Mouse (Mus musculus) stomach, postnatal 0 days (tissue): ENCODE data around the gene Cd247. TPM values are rescaled to one million over a fixed set of nuclear protein-coding genes. Genes with fewer than 3 reads are reported as not detected.
A peak's percentile ranks its signal among the peaks of the same experiment; 100 is the strongest.

Experiments used
- ATAC-seq: fragments of 200-750 bp; cut with Nextera tagmentation; 2 replicates; pipeline ENCODE4 v1.8.0; 2017; ENCODE audit not compliant: low FRiP score, low TSS enrichment
- DNase-seq: peaks from one replicate; pipeline ENCODE4 v3.0.0-alpha.2; 2016; ENCODE audit warnings: low spot score
- H3K27ac ChIP-seq: fragments of 300-500 bp; sonication (generic); replicated peaks from 2 replicates; pipeline ENCODE4 v1.5.1; 2014; ENCODE audit warnings: mild to moderate bottlenecking, control low read depth
- H3K27me3 ChIP-seq: fragments of 300-500 bp; sonication (generic); 2 replicates; pipeline ENCODE4 v1.6.1; 2014; ENCODE audit warnings: low read length; ENCODE audit not compliant: control insufficient read depth, insufficient read depth
- H3K36me3 ChIP-seq: fragments of 300-500 bp; sonication (generic); 2 replicates; pipeline ENCODE4 v1.6.1; 2014; ENCODE audit warnings: low read length, mixed read lengths; ENCODE audit not compliant: control insufficient read depth, insufficient read depth
- H3K4me1 ChIP-seq: fragments of 300-500 bp; sonication (generic); replicated peaks from 2 replicates; pipeline ENCODE4 v1.6.1; 2014; ENCODE audit warnings: antibody characterized with exemption; ENCODE audit not compliant: control insufficient read depth, insufficient read depth
- H3K4me2 ChIP-seq: fragments of 300-500 bp; sonication (generic); replicated peaks from 2 replicates; pipeline ENCODE4 v1.6.1; 2014; ENCODE audit warnings: low read depth, mild to moderate bottlenecking, control low read depth, moderate library complexity
- H3K4me3 ChIP-seq: fragments of 300-500 bp; sonication (generic); 2 replicates; pipeline ENCODE4 v1.5.1; 2014; ENCODE audit warnings: low read depth, low read length, control low read depth
- H3K9ac ChIP-seq: fragments of 300-500 bp; sonication (generic); 2 replicates; pipeline ENCODE4 v1.6.1; 2014; ENCODE audit warnings: mild to moderate bottlenecking, low read length, control low read depth, mixed read lengths
- H3K9me3 ChIP-seq: fragments of 300-500 bp; sonication (generic); 2 replicates; pipeline ENCODE4 v1.6.1; 2016; ENCODE audit warnings: low read length; ENCODE audit not compliant: control insufficient read depth
- CTCF ChIP-seq: IDR thresholded peaks from 2 replicates; pipeline ENCODE4 v1.5.1; 2016; ENCODE audit warnings: antibody characterized with exemption, low read depth, mild to moderate bottlenecking, moderate library complexity
- EP300 ChIP-seq: optimal IDR thresholded peaks from 2 replicates; pipeline ENCODE3; 2016; ENCODE audit warnings: antibody characterized with exemption
- WGBS: fragments of 180-500 bp; shearing (Covaris S2); extraction: QIAGEN DNeasy Blood & Tissue Kit; methylation state at CpG from one replicate; pipeline ENCODE4 v1.1.7; 2014; 5-methylcytosine and 5-hydroxymethylcytosine counted together
- polyA plus RNA-seq: library from polyadenylated mRNA; unstranded; fragments of >200 nt; fragmentation: Nextera tagmentation; extraction: Ambion mirVana; gene quantifications from 2 replicates; pipeline ENCODE4 v1.2.1, GENCODE M21; 2015

Gene Cd247
- polyA plus RNA-seq, 1 experiment from 2014 or later: 0.24 TPM

DNA sequence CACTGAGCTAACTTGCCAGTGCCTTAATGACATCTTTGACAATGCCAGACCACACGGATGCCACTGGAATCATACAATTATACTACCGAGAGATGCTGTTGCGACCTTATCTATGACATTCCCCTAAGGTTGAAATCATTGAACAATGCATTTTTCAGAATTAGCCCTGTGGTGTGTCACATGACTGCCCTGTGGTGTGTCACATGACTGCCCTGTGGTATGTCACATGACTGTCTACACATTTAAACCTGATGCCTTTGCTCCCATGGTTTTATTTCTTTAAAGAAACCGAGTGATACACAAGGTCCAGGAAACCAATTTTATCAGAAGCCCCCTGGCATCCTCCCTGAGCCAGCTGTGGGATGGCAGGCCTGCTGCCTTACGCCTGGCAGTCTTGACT, 41.4 kb downstream of the Cd247 start:
- no peak for TF ChIP-seq CTCF
- no peak for TF ChIP-seq EP300
- Histone ChIP-seq H3K36me3 (no peaks in the 10 kb centered on the region), H3K27ac (no peak overlapping the region), H3K27me3 (no peaks in the 10 kb centered on the region), H3K9ac (no peak overlapping the region), H3K9me3 (no peaks in the 10 kb centered on the region), H3K4me1 (no peaks in the 10 kb centered on the region; the same call in 1 of the 2 replicates), H3K4me2 (no peak overlapping the region), H3K4me3 (no peak overlapping the region)
- DNase-seq: no peak
- 88% methylated on average over 5 of the region's 5 CpGs for WGBS
- no peak for ATAC-seq

DNA sequence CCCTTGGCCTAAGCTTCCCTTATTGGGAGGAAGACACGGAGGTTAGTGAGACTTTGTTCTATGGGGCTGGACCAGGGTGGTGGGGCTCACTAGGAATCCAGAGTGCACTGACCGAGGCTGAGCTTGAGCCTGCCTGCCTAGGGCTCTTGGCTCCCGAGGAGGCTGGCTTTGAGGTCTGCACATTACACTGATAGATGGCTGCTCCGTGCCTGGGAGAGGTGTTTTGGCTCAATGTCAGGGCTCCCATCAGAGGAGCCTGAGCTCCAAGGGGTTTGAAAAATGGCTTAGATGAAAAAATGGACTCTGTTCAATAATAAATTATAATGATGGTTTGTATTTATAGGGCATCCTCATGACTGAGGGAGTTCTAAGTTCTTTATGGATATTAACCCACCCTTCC, 44.8 kb downstream of the Cd247 start:
- H3K27me3 ChIP-seq: no peaks in the 10 kb centered on the region
- H3K4me1 ChIP-seq: peaks cover 3% of the 10 kb centered on the region; the same call in 1 of the 2 replicates
- DNase-seq (no peak), ATAC-seq (no peak)
- no peaks in the 10 kb centered on the region for H3K36me3 ChIP-seq
- H3K27ac ChIP-seq: no peak overlapping the region
- no peak overlapping the region for H3K9ac ChIP-seq
- TF ChIP-seq CTCF (no peak), EP300 (no peak)
- WGBS: 41% methylated on average over 4 of the region's 4 CpGs
- no peaks in the 10 kb centered on the region for H3K9me3 ChIP-seq
- no peak overlapping the region for H3K4me3 ChIP-seq
- no peak overlapping the region for H3K4me2 ChIP-seq

DNA sequence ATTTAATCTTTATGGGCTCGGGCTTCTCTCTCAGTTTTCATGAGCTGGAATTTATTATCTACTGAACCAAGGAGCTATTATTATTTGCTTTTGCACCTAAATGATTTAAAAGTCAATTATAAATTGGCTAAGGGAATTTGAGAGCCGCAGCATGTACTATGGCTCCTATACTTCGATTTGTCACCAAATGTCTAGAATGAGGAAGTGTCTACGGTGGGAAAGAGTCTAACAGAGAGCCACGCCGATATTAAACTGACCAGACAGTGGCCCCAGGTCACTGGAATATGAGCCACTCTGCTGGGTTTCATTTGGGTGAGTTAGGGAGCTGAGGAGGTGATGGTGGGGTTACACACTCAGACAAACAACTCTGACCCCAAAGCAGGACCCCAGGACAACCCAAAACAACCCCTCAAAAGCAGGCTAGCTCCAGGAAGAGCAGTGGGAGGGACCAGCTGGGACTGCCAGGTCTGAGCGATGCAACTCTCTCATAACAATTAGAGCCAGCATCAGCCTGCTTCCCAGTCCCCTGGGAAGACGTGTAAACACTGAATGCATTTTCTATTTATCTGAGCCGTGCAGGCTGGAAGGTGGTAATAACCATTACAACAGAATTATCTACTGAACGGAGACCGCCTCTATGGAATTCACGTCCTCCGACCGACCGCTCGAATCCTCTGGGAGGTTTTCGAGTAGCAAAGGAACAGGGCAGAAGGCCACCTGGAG, 45.6 kb downstream of the Cd247 start:
- Histone ChIP-seq H3K9me3 (no peaks in the 10 kb centered on the region), H3K27me3 (no peaks in the 10 kb centered on the region), H3K4me2 (peak overlapping the region; percentile 18; the same call in 1 of the 2 replicates), H3K36me3 (no peaks in the 10 kb centered on the region), H3K4me3 (no peak overlapping the region), H3K9ac (no peak overlapping the region), H3K27ac (no peak overlapping the region), H3K4me1 (peaks cover 3% of the 10 kb centered on the region; the same call in 1 of the 2 replicates)
- WGBS: 22% methylated on average over 17 of the region's 17 CpGs
- no peak for TF ChIP-seq EP300
- TF ChIP-seq CTCF: no peak
- no peak for DNase-seq
- no peak for ATAC-seq

DNA sequence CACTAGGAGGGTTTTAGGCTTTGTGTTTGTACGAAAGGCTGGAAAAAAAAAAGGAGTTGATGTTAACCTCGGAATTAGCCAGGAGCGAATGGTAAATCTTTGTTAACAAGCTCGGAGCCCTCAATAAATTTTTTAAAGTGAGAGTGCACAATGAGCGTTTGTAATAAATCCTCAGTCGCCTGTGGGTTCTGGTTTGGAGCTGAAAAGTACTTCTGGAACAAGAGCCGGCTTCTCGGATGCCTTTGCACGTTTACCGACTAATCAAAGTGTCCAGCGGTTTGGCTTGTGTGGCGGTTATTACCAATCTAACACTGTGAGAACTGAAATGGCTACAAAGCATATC, 46.1 kb downstream of the Cd247 start:
- no peak for DNase-seq
- Histone ChIP-seq H3K4me3 (no peak overlapping the region), H3K9me3 (no peaks in the 10 kb centered on the region)

DNA sequence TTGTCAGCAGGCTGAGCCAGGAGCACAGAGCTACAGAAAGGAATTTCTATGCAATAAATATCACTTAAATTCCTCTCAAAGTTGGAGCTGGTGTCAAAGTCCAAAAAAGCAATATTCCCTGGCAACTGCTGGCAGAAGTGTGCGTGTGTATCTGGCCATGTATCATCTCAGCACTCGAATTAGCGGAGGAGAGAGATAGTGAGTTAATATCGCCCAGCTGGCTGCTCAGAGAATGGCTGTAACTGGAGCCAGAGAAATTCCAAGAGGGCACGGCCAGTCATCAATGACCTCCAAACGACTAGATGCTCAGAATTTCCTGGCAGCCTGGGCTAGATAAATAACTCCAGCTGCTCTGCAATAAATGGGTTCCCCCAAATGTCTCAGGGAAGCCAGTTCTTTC, 48.0 kb downstream of the Cd247 start:
- DNase-seq (no peak), ATAC-seq (no peak)
- Histone ChIP-seq H3K9me3 (no peaks in the 10 kb centered on the region), H3K4me2 (no peak overlapping the region), H3K4me3 (no peak overlapping the region), H3K9ac (no peak overlapping the region), H3K27ac (no peak overlapping the region), H3K4me1 (peaks cover 3% of the 10 kb centered on the region; the same call in 1 of the 2 replicates), H3K36me3 (no peaks in the 10 kb centered on the region), H3K27me3 (no peaks in the 10 kb centered on the region)
- TF ChIP-seq EP300 (no peak), CTCF (no peak)
- WGBS: 22% methylated on average over 6 of the region's 6 CpGs

More for the DNA sequence above, 46.1 kb downstream of the Cd247 start:
- WGBS: 20% methylated on average over 12 of the region's 12 CpGs
- H3K27ac ChIP-seq: no peak overlapping the region
- H3K4me2 ChIP-seq: peak overlapping the region; percentile 18; the same call in 1 of the 2 replicates
- ATAC-seq: no peak
- TF ChIP-seq EP300 (no peak), CTCF (no peak)
- H3K4me1 ChIP-seq: peaks cover 3% of the 10 kb centered on the region; the same call in 1 of the 2 replicates
- no peaks in the 10 kb centered on the region for H3K27me3 ChIP-seq
- no peaks in the 10 kb centered on the region for H3K36me3 ChIP-seq
- H3K9ac ChIP-seq: no peak overlapping the region

DNA sequence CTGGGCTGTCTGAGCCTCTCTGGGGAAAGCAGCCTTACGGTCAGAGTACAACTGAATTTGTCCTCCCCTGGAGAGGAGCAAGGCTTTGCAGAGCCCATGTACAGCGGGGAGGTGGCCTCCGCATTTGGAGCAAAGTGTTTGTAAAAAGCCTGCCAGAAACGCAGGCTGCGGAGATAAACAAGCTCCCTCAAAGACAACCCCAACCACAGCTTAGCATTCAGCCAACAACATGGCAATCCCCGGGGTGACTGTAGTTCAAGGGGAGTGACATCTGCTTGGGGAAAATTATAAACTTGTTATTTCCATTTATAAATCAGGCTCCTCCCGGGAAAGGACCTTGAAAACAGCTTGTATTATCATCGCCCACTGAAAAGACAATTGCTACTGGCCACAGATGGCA, 49.1 kb downstream of the Cd247 start:
- no peaks in the 10 kb centered on the region for H3K27me3 ChIP-seq
- 32% methylated on average over 8 of the region's 8 CpGs for WGBS
- peaks cover 3% of the 10 kb centered on the region; the same call in 1 of the 2 replicates for H3K4me1 ChIP-seq
- H3K9me3 ChIP-seq: no peaks in the 10 kb centered on the region
- DNase-seq (no peak), ATAC-seq (no peak)
- H3K27ac ChIP-seq: no peak overlapping the region
- H3K36me3 ChIP-seq: no peaks in the 10 kb centered on the region
- no peak overlapping the region for H3K4me2 ChIP-seq
- no peak overlapping the region for H3K4me3 ChIP-seq
- no peak overlapping the region for H3K9ac ChIP-seq
- TF ChIP-seq EP300: no peak
- no peak for TF ChIP-seq CTCF
